8 mouse cellular contexts compared by ENCODE assay signal in genomic region chr10:79855558-79856184, GRCm38 (mm10). TPM values are rescaled to one million over a fixed set of nuclear protein-coding genes. Genes with fewer than 3 reads are reported as not detected.
DNase-seq lines count a peak whose midpoint lies in the region; ATAC-seq and TF ChIP-seq lines count a peak whose summit lies in the region.

No protein-coding gene starts in this region.

- H3K27ac ChIP-seq in heart, embryonic 12.5 days (ENCODE audit: poor library complexity, severe bottlenecking) = peak overlapping the region; percentile 100
- H3K27ac ChIP-seq in forebrain, postnatal 0 days (ENCODE audit: low read depth, low read length) = peak overlapping the region; percentile 98
- peak overlapping the region; percentile 100 for H3K27ac ChIP-seq in midbrain, embryonic 14.5 days (replicated peaks; ENCODE audit: low read depth, low read length)

- peaks cover 67% of the 10 kb centered on the region for H3K4me1 ChIP-seq in heart, embryonic 12.5 days (replicated peaks)
- H3K4me1 ChIP-seq in forebrain, postnatal 0 days (ENCODE audit: insufficient read depth) = peaks cover 42% of the 10 kb centered on the region
- H3K4me1 ChIP-seq in midbrain, embryonic 14.5 days (ENCODE audit: control insufficient read depth, insufficient read depth, low read length) = peaks cover 56% of the 10 kb centered on the region

- H3K9me3 ChIP-seq in heart, embryonic 12.5 days (replicated peaks) = no peaks in the 10 kb centered on the region
- H3K9me3 ChIP-seq in forebrain, postnatal 0 days (ENCODE audit: low read length) = no peaks in the 10 kb centered on the region
- H3K9me3 ChIP-seq in midbrain, embryonic 14.5 days (ENCODE audit: control insufficient read depth, low read length) = no peaks in the 10 kb centered on the region

- peaks cover 39% of the 10 kb centered on the region for H3K36me3 ChIP-seq in heart, embryonic 12.5 days
- H3K36me3 ChIP-seq in forebrain, postnatal 0 days (ENCODE audit: insufficient read depth) = peaks cover 24% of the 10 kb centered on the region
- peaks cover 34% of the 10 kb centered on the region for H3K36me3 ChIP-seq in midbrain, embryonic 14.5 days (ENCODE audit: control insufficient read depth, insufficient read depth, low read length)

- DNase-seq in heart, postnatal 14 days = no peak
- peak; percentile 61 for DNase-seq in adrenal gland, postnatal 10 days
- no peak for DNase-seq in forebrain, postnatal 0 days
- DNase-seq in kidney, postnatal 25 days = peak; percentile 91 to 97
- peak; percentile 51 for DNase-seq in midbrain, embryonic 14.5 days
- no peak for DNase-seq in layer of hippocampus, adult 8-10 months (ENCODE audit: low spot score in 2 of 2)

- H3K27me3 ChIP-seq in heart, embryonic 12.5 days (replicated peaks) = no peaks in the 10 kb centered on the region
- no peaks in the 10 kb centered on the region for H3K27me3 ChIP-seq in forebrain, postnatal 0 days (ENCODE audit: insufficient read depth, low read length)
- H3K27me3 ChIP-seq in midbrain, embryonic 14.5 days (ENCODE audit: control insufficient read depth, insufficient read depth, low read length) = no peaks in the 10 kb centered on the region

- H3K9ac ChIP-seq in heart, embryonic 12.5 days = peak overlapping the region; percentile 99
- peak overlapping the region; percentile 99 for H3K9ac ChIP-seq in forebrain, postnatal 0 days
- peak overlapping the region; percentile 93 for H3K9ac ChIP-seq in midbrain, embryonic 14.5 days (replicated peaks; ENCODE audit: low read length)

- WGBS in heart, embryonic 12.5 days = under 1% methylated on average over 10 of the region's 10 CpGs
- WGBS in forebrain, postnatal 0 days = 4% methylated on average over 10 of the region's 10 CpGs
- WGBS in midbrain, embryonic 14.5 days = 4% methylated on average over 10 of the region's 10 CpGs

- H3K4me3 ChIP-seq in heart, embryonic 12.5 days = peak overlapping the region; percentile 92
- H3K4me3 ChIP-seq in forebrain, postnatal 0 days (ENCODE audit: low read depth, low read length) = peak overlapping the region; percentile 89
- H3K4me3 ChIP-seq in midbrain, embryonic 14.5 days (replicated peaks; ENCODE audit: low read depth, low read length) = peak overlapping the region; percentile 98

- intact Hi-C loops in heart, postnatal 14 days (cut with DNase I) = loop anchor here (2.0 kb wide), 1 partner anchor 15 kb away; no protein-coding TSS in a partner anchor

- TF ChIP-seq CTCF in forebrain, postnatal 0 days (IDR thresholded peaks at IDR 0.05; ENCODE audit: low read depth) = no peak

- ATAC-seq in heart, embryonic 12.5 days (ENCODE audit: insufficient number of reproducible peaks, low FRiP score) = no peak
- ATAC-seq in forebrain, postnatal 0 days = no peak
- ATAC-seq in midbrain, embryonic 14.5 days (ENCODE audit: low FRiP score, low TSS enrichment) = no peak
- no peak for ATAC-seq in inflammation-experienced regulatory T-cells, adult 6 months

- H3K4me2 ChIP-seq in heart, embryonic 12.5 days = peak overlapping the region; percentile 99
- peak overlapping the region; percentile 82 for H3K4me2 ChIP-seq in forebrain, postnatal 0 days (ENCODE audit: low read depth)
- peak overlapping the region; percentile 93 for H3K4me2 ChIP-seq in midbrain, embryonic 14.5 days (ENCODE audit: low read length)

RNA-seq across cellular contexts. Expression of gene Ptbp1, which starts 1.4 kb away (rescaled TPM):
- 139 and 142 TPM in 2 replicates for polyA plus RNA-seq in heart, embryonic 12.5 days (2016; fragmentation: Nextera tagmentation; extraction: Ambion mirVana)
- 10 to 100 TPM; 82.2 TPM for total RNA-seq in heart, postnatal 14 days (2021)
- 100 to 1,000 TPM; 267 to 270 TPM for total RNA-seq in adrenal gland, postnatal 10 days (2021)
- total RNA-seq in forebrain, postnatal 0 days (2014; rRNA removed) = 92.9 and 97.3 TPM in 2 replicates
- 53.7 and 55.7 TPM in 2 replicates for polyA plus RNA-seq in forebrain, postnatal 0 days (2015; fragmentation: Nextera tagmentation; extraction: Ambion mirVana)
- 47.5 and 74.0 TPM in 2 replicates for polyA plus RNA-seq in midbrain, embryonic 14.5 days (2014; fragmentation: Nextera tagmentation; extraction: Ambion mirVana)
- polyA plus RNA-seq in inflammation-experienced regulatory T-cells, adult 6 months (2017; shearing (Covaris generic)) = 100 to 1,000 TPM in 2 of 3 experiments, 10 to 100 TPM in 1; 97.4 to 169 (median 149) TPM
- total RNA-seq in layer of hippocampus, adult 8-10 months (2022) = 10 to 100 TPM; 67.7 to 76.4 (median 73.7) TPM

RNA-seq across cellular contexts. Expression of gene Prtn3, which starts 18.6 kb away (rescaled TPM):
- polyA plus RNA-seq in heart, embryonic 12.5 days (2016; fragmentation: Nextera tagmentation; extraction: Ambion mirVana) = 1.8 and 2.0 TPM in 2 replicates
- under 1 TPM in 1 of 2 experiments, not detected in 1; 0.29 TPM for total RNA-seq in heart, postnatal 14 days (2021)
- total RNA-seq in adrenal gland, postnatal 10 days (2021) = 1 to 10 TPM; 1.5 to 2.8 TPM
- total RNA-seq in forebrain, postnatal 0 days (2014; rRNA removed) = 4.9 and 7.8 TPM in 2 replicates
- polyA plus RNA-seq in forebrain, postnatal 0 days (2015; fragmentation: Nextera tagmentation; extraction: Ambion mirVana) = 14.9 and 15.4 TPM in 2 replicates
- 14.9 and 16.7 TPM in 2 replicates for polyA plus RNA-seq in midbrain, embryonic 14.5 days (2014; fragmentation: Nextera tagmentation; extraction: Ambion mirVana)
- polyA plus RNA-seq in inflammation-experienced regulatory T-cells, adult 6 months (2017; shearing (Covaris generic)) = not detected
- 1 to 10 TPM; 1.2 to 2.3 (median 1.5) TPM for total RNA-seq in layer of hippocampus, adult 8-10 months (2022)

RNA-seq across cellular contexts. Expression of gene Plppr3, which starts 18.8 kb away (rescaled TPM):
- 14.2 and 15.5 TPM in 2 replicates for polyA plus RNA-seq in heart, embryonic 12.5 days (2016; fragmentation: Nextera tagmentation; extraction: Ambion mirVana)
- under 1 TPM; 0.20 to 0.29 TPM for total RNA-seq in heart, postnatal 14 days (2021)
- total RNA-seq in adrenal gland, postnatal 10 days (2021) = 1 to 10 TPM; 3.4 to 4.3 TPM
- total RNA-seq in forebrain, postnatal 0 days (2014; rRNA removed) = 427 and 473 TPM in 2 replicates
- 309 and 328 TPM in 2 replicates for polyA plus RNA-seq in forebrain, postnatal 0 days (2015; fragmentation: Nextera tagmentation; extraction: Ambion mirVana)
- 342 and 375 TPM in 2 replicates for polyA plus RNA-seq in midbrain, embryonic 14.5 days (2014; fragmentation: Nextera tagmentation; extraction: Ambion mirVana)
- 1 to 10 TPM; 1.6 to 3.3 (median 2.2) TPM for polyA plus RNA-seq in inflammation-experienced regulatory T-cells, adult 6 months (2017; shearing (Covaris generic))
- total RNA-seq in layer of hippocampus, adult 8-10 months (2022) = 10 to 100 TPM; 34.6 to 41.0 (median 38.0) TPM

RNA-seq across cellular contexts. Expression of gene Elane, which starts 30.4 kb away (rescaled TPM):
- polyA plus RNA-seq in heart, embryonic 12.5 days (2016; fragmentation: Nextera tagmentation; extraction: Ambion mirVana) = 0.47 TPM in 1 of 2 replicates, not detected in the other
- total RNA-seq in heart, postnatal 14 days (2021) = not detected
- total RNA-seq in adrenal gland, postnatal 10 days (2021) = 1 to 10 TPM; 2.1 to 2.3 TPM
- not detected in 2 replicates for total RNA-seq in forebrain, postnatal 0 days (2014; rRNA removed)
- polyA plus RNA-seq in forebrain, postnatal 0 days (2015; fragmentation: Nextera tagmentation; extraction: Ambion mirVana) = 0.15 TPM in 1 of 2 replicates, not detected in the other
- polyA plus RNA-seq in midbrain, embryonic 14.5 days (2014; fragmentation: Nextera tagmentation; extraction: Ambion mirVana) = not detected in 2 replicates
- not detected for polyA plus RNA-seq in inflammation-experienced regulatory T-cells, adult 6 months (2017; shearing (Covaris generic))
- not detected for total RNA-seq in layer of hippocampus, adult 8-10 months (2022)

RNA-seq across cellular contexts. Expression of gene Misp, which starts 34.9 kb away (rescaled TPM):
- 0.40 and 0.60 TPM in 2 replicates for polyA plus RNA-seq in heart, embryonic 12.5 days (2016; fragmentation: Nextera tagmentation; extraction: Ambion mirVana)
- under 1 TPM; 0.26 to 0.54 TPM for total RNA-seq in heart, postnatal 14 days (2021)
- under 1 TPM in 1 of 2 experiments, not detected in 1; 0.27 TPM for total RNA-seq in adrenal gland, postnatal 10 days (2021)
- 0.24 and 0.77 TPM in 2 replicates for total RNA-seq in forebrain, postnatal 0 days (2014; rRNA removed)
- polyA plus RNA-seq in forebrain, postnatal 0 days (2015; fragmentation: Nextera tagmentation; extraction: Ambion mirVana) = 0.09 and 0.41 TPM in 2 replicates
- 0.45 and 1.5 TPM in 2 replicates for polyA plus RNA-seq in midbrain, embryonic 14.5 days (2014; fragmentation: Nextera tagmentation; extraction: Ambion mirVana)
- not detected for polyA plus RNA-seq in inflammation-experienced regulatory T-cells, adult 6 months (2017; shearing (Covaris generic))
- total RNA-seq in layer of hippocampus, adult 8-10 months (2022) = 1 to 10 TPM in 2 of 4 experiments, not detected in 2; 1.6 to 1.9 TPM

Comparison
In these comparisons a context has a peak if more than half of its experiments do, and no peak if none do; other contexts are left out.
1. DNase-seq: peak in adrenal gland, postnatal 10 days (single experiment), kidney, postnatal 25 days (2 of 2) and midbrain, embryonic 14.5 days (single experiment); none in heart, postnatal 14 days (0 of 2), forebrain, postnatal 0 days (single experiment) and layer of hippocampus, adult 8-10 months (0 of 2).
2. RNA of gene Plppr3, which starts 18.8 kb away (total RNA-seq): 427 to 473 TPM in forebrain, postnatal 0 days; 34.6 to 41.0 TPM in layer of hippocampus, adult 8-10 months, 3.4 to 4.3 TPM in adrenal gland, postnatal 10 days and 0.20 to 0.29 TPM in heart, postnatal 14 days; every median in the first group is over 10 times any median in the second.
3. Peak in every context shown above with its lines, with median percentiles within 50 percentile points of each other: H3K27ac ChIP-seq, H3K4me2 ChIP-seq, H3K4me3 ChIP-seq and H3K9ac ChIP-seq.